Mouse (Mus musculus) lung, postnatal 25 days (tissue): ENCODE measurements around the gene Slc35d2.
"Not testable (repeated sequence)": the region's sequence is repeated elsewhere in the genome, so short reads cannot be mapped to it uniquely, and the experiment has no call there.

Source experiments
- DNase-seq: peaks from one replicate; pipeline ENCODE4 v3.0.0; 2022; ENCODE audit warnings: low spot score

The Slc35d2 gene

DNA sequence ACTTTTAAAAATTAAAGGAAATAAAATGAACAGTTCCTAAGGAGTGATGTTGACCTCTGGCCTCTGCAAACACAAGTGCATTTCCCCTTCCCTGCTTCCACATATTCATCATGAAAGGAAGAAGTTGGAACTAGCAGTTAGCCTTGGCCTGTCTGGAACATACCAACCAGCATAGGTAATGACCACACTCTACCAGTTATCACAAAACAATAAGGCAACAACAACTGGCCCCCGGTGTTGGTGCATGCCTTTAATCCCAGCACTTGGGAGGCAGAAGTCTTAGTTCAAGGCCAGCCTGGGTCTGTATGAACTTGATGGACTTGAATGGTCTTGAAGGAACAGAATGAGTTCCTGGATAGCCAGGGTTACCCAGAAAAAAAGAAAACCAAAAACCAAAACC lies 18.7 kb downstream of the Slc35d2 start:
- DNase-seq: no peak

DNA sequence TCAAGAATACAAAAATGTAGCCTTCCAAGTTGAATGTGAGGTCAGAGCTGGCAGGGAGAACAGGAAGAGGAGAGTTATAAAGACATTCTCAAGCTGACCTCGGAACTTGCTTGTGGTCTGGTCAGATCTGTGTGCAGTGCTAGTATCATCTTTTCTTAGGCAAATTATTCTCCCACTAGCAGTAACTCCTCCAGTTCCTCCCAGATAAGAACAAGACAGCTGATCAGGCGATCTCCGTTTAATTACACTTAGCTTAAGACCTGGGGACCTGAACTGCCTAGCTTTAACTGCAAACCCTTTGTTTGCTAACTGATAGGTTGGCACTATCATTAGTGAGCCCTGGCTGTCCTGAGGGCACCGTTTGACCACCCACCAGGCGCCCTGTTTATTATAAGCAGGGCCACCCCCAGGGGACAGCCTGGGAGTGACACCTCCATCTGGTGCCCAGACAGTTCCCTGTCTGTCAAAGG lies 20.8 kb downstream of the Slc35d2 start:
- no peak for DNase-seq

DNA sequence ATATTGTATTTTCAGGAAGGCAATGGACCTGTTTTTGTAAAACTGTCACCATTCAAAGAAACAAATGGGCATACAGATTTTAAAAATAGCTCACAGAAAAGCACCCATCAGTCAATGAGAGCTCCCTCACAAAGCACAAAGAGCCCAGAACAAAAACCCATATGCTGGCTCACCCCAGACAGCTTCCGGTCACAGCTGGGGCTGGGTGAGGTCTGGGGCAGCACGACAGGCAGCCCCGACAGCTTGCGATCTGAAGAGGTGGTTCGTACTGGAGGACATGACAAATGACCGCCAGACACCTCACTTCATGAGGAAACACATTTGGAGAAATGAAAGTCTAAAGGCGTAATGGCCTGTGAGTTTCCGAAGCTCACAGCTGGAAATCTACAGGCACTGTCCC lies 21.6 kb downstream of the Slc35d2 start:
- no peak for DNase-seq

DNA sequence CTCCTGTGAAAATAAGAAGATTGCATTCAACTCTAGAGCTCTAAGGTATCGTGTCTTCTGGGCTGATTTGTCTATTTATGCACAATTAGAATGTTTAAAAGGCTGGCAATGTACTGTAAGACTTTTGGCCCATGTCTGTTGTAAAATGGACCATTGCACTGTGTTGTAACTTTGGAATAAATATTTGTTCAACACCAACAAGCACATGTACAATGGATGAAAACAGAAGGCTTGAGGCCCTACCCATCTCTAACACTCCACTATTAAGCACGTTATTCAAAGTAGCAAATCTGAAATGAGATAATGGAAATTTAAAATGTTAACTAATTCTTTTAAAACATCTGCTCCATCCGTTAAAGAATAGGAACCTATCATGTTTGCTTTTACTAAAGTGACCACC lies 22.1 kb downstream of the Slc35d2 start:
- no peak for DNase-seq

DNA sequence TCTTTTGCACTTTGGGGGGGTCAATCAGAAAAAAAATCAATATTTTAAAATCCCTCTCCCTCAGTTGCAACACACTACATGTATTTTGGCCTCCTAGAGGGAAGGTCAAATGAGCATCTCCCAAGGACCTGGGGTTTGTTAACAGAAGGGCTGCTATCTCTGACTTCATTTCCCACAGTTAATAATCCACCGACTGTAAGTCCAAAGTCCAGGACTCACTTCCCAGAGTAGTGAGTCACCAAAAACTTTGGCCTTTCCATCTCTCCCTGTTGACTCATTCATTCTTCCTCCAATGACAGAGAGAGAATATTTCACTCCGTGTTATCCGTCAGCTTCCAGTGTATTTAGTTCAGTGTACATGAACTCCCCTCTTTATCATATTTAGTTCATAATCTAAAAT lies 23.5 kb downstream of the Slc35d2 start:
- DNase-seq: no peak

DNA sequence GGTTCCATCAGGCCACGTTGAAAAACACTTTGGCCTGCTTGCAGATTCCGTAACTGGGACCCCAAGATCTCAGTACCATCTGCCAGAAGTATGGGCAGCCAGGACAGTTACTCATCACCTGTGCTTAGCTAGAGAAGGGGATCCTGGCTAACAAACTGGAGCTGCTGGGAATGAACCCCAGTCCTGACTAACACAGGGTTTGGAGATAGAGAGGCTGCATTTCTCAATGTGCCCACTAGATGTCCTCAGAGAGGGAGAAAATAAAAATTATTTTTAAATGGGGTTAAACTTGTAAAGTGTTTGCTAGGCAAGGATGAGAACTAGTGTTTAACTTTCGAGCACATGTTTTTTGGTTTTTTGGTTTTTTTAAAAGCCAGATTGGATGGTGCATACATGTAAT lies 29.0 kb downstream of the Slc35d2 start:
- peak; percentile 55 for DNase-seq

DNA sequence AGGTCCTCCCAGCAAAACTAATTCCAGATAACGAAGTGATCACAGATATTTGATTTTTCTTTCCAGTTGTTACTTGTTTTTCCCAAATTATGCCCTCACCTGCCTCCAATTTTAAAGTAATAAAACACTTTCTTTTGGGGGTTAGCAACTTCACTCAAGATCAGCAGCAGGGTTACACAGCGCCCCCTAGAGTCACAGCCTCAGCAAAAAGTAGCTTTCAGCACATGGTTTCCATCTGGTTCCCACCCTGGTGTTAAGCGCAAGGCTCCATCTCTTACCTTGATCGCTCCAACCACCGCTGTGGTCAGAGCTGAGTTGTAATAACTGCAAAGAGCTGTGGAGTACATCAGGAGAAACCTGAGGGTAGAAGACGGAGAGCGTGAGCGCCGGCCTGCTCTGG lies 30.2 kb downstream of the Slc35d2 start:
- DNase-seq: no peak

DNA sequence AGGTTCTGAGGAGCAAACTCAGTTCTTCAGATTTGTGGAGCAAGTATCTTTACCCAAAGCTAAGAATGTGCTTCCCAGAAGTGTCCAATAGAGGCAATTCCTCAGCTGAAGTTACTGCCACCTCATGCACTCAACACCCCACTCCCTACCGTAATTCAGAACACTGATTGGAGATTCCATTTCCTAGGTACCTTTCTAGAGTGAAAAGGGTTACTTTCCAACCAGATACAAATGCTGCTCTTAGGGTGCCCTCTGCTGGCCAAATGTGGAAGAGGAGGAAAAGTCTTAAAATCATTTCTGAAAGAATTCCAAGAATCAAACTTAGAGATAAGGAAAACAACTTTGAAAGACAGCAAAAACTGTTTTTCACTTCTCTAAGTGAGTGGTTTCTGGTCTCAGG lies 35.8 kb downstream of the Slc35d2 start:
- peak; percentile 53 for DNase-seq

DNA sequence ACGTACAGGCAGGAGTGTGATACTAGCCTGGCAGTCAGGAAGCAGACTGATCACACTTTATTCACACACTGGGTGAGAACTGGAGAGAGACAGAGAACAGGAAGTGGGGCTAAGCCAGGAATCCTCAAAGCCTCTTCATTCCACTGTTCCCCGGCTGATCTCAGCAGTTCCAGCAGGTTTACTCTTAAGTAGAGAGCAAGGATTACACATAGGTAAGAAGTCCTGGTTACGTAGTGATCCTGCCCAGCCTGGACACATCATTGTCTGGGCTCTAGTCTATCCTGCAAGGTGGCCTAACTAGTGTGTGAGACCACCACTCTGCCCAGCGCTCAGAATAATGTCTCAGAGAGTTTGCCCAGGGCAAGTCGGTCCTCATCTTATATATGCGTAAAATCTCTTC lies 36.4 kb downstream of the Slc35d2 start:
- no peak for DNase-seq

DNA sequence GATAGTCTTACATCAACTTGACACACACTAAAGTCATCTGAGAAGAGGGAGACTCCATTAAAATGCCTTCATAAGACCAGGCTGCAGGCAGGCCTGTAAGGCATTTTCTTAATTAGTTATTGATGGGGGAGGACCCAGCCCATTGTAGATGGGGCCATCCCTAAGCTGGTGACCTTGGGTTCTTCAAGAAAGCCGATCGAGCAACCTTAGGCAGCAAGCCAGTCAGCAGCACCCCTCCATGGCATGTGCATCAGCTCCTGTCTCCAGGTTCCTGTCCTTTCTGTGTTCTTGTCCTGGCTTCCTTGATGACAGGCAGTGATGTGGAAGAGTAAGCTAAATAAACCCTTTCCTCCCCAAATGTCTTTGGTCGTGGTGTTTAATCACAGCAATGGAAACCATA lies 37.0 kb downstream of the Slc35d2 start:
- no peak for DNase-seq

DNA sequence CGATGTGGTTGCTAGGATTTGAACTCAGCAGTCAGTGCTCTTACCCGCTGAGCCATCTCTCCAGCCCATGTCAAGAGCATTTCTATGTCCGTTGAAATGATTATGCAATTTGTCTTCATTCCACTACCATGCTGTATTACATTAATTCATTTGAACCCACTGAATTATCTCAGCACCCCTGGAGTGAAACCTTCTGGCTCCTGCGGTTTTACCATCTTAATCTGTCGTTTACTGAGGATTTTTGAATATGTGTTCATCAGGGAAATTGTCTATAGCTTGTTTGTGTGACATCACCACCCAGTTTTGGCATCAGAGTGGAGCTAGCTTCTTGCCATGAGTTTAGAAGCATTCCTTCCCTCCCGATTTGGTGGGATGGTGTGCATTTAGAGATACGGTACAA lies 38.2 kb downstream of the Slc35d2 start:
- DNase-seq: no peak

DNA sequence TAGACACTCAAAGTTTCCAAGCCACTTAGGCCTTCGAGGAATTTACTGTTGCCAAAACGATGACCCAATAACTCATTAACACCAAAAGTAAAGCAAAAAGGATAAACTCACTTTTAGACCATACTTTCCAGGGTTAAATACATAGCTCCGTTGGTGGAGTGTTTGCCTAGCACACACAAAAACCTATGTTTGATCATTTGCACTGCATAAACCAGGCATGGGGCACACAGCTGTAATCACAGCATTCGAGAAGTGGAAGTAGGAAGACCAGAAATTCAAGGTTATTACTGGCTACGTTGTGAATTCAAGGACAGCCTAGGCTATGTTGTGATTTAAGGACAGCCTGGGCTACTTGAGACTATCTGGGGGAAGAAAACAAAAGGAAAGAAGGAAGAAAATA lies 38.9 kb downstream of the Slc35d2 start:
- DNase-seq: no peak

DNA sequence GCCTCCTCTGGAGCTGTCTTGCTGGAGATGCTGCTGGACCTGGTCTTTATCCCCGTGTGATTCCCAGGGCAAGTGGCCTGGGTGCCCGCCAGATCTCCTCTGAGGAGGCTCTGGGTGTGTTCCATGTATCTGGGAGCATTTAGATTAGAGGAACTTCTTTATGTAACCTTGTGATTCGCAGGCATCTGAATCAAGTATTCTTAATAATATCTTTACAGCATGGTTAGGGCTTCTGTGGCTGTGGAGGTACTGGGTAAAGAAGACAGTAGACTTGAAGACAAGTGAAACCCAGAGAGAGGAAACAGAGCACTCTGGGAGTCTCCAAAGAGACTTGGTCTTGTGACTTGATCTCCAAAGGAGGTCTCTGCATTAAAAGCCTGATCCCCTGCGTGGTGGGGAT lies 40.0 kb downstream of the Slc35d2 start, which contains the start of gene Hsd17b3:
Hsd17b3 (minus strand) TSS at position 101 of the 400 bp plus-strand sequence.
- no peak for DNase-seq

DNA sequence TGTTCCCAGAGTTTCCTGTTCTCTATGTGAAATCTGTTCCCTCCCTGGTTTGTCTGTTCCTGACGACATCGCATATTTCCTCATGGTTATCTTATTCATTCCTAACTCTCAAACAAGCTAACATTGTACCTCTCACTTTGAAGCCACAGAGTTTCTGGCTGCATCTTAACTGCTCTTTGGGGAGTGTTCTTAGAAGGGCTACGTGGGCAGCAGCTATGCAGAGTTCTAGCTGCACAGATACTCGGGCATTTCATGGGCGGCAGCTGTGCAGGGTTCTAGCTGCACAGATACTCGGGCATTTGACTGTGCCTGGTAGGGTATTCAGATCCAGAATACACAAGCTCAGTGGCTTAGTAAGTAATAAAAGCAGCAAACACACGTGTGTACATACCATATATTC lies 41.1 kb downstream of the Slc35d2 start:
- no peak for DNase-seq

DNA sequence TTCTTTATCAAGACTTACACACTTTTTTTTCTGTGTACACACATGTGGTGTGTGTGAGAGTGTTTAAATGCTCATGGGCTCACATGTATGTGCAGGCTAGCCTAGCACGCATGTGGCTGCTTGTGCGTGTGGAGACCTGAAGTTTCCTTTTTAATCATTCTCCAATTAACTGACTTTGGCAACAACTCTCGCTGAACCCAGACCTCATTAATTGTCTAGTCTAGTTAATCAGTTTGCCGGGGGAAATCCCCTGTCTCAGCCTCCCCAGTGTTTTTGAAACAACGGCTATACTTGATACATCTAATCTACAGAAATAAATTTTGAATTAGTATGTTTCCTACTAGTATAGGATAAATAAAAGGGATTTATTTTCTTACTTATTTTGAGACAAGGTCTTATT lies 43.1 kb downstream of the Slc35d2 start:
- DNase-seq: no peak

DNA sequence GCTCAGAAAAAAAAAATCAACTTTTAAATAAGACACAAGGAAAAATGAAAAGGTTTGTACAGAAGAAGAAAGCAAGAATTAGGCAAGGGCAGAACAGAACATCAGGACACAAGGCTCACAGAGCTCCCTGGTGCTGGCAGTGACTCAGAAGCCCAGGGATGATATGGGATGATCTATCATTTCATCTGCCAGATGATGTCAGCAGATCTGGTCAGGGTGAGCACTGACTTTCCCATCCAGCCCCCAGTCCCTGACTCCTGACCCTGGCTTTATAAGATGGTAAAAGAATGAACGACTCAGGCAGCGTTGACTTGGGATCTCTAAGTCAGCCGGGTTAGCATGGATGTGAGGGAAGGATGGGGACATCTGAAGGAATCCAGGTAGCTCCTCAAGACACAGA lies 45.8 kb downstream of the Slc35d2 start:
- no peak for DNase-seq

DNA sequence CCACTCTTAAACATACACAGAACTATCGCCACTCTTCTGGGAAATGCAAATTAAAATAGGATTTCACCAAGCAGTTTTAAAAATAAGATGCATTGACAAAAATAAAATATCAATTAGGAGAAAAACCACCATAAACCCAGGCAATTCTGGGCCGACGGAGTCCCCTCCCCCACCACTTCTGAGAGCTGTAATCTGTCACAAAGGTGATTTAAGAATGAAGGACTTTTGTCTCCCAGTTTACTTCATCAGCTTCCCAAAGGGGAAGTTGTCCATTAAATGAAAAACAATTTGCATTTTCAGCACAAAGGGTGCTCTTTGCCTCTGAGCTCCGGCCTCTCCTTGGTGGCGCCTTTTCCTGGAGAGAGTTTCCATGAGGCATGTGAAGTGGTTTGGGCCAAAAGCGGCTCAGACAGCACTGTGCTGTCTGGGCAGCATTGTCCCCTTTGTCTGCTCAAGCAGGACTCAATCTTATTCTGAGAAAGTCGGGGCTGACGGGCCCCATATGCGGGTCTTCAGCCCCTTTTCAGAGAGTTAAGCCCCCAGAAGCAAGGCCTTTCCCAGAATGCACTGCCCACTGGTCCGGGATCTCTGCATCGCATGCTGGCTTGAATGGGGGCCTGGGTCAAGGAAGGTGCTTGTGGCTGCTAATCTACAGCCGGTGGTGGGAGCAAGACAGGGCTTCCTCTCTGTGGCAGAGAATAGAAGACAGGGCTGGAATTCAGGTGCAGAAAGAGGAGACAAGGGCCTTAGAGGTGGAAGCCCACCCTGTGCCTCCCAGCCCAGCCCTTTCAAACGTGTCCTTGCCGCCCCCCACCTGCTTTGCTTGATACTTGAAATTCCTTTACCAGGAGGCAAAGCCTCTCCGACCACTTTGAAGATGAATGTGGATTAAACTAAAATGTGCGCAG lies 47.9 kb downstream of the Slc35d2 start:
- no peak for DNase-seq

DNA sequence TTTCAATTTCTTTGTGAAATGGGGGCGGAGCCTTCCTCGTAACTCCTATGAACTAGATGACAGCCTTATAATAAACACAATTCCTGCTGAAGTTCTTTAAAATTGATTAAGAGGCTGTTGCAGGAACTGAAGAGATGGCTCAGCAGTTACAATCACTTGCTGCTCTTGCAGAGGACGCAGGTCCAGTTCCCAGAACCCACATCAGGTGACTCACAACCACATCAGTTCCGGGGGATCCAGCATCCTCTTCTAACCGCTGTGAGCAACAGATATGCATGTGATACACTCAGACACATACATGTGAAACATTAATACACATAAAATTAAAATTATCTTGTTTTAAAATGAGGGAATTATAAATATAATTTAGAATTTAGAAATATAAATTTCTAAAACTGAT lies 51.6 kb downstream of the Slc35d2 start:
- DNase-seq: no peak

DNA sequence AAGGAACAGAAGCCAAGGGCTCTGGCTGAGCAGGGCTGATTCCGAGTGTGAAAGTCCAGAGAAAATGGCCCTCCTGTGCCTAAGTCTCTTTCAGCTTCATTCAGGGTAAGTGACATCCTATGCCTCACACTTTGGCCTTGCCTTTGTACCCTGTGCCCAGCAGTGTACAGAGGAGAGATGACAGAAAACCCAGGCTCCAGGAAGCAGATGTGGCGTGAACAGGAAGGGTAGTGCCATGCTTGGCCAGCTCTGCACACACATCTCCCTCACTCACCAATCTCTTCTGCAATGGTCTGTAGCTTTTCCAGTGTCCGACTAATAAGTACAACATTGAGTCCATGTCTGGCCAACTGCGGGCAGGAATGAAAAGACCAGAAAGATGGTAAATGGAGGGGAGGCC lies 53.1 kb downstream of the Slc35d2 start:
- no peak for DNase-seq

DNA sequence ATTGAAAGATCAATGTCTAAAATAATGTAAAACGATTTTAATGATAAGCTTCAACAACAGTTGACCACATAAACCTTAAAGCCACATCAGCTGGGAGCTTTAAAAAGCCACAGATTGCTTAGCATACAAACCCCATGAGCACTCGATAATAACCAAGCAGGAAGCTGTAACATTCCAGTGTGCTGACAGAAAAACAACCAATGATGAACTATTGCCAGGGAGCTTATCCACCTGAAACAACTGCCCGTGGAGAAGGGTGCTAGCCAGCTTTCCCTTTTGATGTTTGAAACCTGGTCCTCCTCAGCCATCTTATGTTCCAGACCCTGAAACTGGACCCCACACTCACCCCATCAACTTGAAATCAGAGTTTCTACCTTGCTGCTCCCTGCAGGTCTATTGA lies 62.5 kb downstream of the Slc35d2 start:
- no peak for DNase-seq

DNA sequence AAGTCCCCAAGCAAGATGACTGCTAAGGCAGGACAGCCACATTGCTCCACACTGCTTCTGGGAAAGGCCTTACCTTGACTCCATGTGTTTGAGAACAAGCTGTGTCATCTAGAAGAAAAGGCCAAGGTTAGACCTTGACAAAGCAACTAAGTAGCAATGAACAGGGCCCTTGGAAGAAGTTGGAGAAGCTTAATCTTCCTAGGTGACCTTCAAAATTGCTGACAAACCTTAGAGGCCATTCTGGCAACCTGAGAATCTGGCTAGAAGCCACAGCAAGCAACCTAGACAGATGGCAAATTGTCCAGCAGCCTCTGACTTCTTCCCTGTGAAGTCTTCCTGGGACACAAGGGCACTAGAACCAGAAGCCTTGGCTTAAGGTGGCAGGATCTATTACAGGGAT lies 64.9 kb downstream of the Slc35d2 start:
- DNase-seq: no peak

DNA sequence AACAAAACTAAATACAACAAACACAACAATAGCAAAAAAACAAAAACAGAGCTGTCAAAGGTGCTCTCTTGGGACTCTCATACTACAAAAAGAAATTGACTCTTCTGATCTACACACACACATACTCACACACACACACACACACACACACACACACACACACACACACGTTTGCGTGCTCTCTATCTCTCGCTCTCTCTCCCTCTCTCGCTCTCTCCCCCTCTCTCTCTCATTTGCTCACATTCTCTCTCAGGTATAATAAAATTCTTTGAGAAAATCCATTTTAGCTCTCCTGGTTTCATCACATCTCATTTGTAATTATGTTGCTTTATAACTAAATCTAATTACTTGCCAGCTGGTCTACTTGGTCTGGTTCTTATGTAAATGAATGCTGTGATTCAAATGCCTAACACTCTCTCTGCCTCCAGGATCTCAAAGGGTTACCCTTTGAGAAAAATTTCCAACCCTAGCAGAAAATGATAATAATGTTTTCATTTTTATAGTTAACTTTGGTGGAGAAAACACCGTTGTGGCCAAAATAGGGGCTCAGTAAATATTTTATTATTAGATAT lies 68.1 kb downstream of the Slc35d2 start:
- no peak for DNase-seq

DNA sequence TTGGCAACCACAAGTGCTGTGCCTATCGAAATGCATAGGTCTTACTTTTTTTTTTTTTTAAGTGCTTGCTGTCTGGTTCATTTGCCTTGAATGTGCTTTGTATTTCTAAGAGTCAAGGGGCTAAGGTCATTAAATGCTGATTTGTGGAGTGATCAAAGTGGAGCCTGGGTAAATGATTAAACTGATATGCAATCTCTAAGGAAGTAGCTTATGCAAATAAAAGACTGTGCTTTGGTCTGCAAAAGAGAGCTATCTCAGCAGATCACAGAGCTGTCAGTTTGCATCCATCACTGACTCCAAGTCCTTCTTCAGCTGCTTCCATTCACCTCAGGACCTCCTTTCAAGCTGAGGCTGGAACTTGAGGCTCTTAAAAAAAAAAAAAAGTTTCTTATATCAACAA lies 75.2 kb downstream of the Slc35d2 start:
- DNase-seq: no peak

DNA sequence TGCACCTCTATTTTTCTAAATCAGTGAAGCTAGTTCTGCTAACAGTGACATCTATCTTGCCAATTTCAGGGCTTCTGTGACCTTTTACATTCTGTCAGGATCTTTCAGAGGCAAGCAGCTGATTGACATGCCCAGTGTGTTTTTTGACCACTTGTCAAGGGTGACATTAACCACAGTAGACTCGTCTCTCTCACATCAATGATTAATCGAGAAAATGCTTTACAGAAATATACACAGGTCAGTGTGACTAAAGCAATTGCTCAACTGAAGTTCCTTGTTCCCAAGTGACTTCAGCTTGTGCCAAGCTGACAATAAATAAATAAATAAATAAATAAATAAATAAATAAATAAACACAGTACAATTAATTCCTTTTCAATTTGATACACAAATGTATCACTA lies 76.9 kb downstream of the Slc35d2 start:
- DNase-seq: not testable (repeated sequence)
